Mouse (Mus musculus) stomach, embryonic 14.5 days (tissue): Measurements from ENCODE around the gene Gramd4. TPM values are rescaled to one million over a fixed set of nuclear protein-coding genes. Genes with fewer than 3 reads are reported as not detected.

Experiments
- ATAC-seq: fragments of 200-750 bp; cut with Nextera tagmentation; 2 replicates; pipeline ENCODE4 v1.8.0; 2017; ENCODE audit warnings: low read depth, moderate TSS enrichment; ENCODE audit not compliant: insufficient number of reproducible peaks, insufficient read depth, low FRiP score
- H3K27ac ChIP-seq: fragments of 300-500 bp; sonication (generic); 2 replicates; pipeline ENCODE4 v1.5.1; 2014; ENCODE audit warnings: mild to moderate bottlenecking, low read length, moderate library complexity, mixed read lengths
- H3K27me3 ChIP-seq: fragments of 300-500 bp; sonication (generic); 2 replicates; pipeline ENCODE4 v1.6.1; 2014; ENCODE audit warnings: low read length, control low read depth, mixed read lengths; ENCODE audit not compliant: control insufficient read depth, insufficient read depth
- H3K36me3 ChIP-seq: fragments of 300-500 bp; sonication (generic); 2 replicates; pipeline ENCODE4 v1.6.1; 2014; ENCODE audit warnings: mild to moderate bottlenecking, control low read depth, low read length, moderate library complexity, mixed read lengths; ENCODE audit not compliant: control insufficient read depth, insufficient read depth
- H3K4me1 ChIP-seq: fragments of 300-500 bp; sonication (generic); 2 replicates; pipeline ENCODE4 v1.6.1; 2014; ENCODE audit warnings: low read length, control low read depth, mixed read lengths; ENCODE audit not compliant: control insufficient read depth, insufficient read depth
- H3K4me2 ChIP-seq: fragments of 300-500 bp; sonication (generic); replicated peaks from 2 replicates; pipeline ENCODE4 v1.6.1; 2014; ENCODE audit warnings: low read depth, low read length, control low read depth
- H3K4me3 ChIP-seq: fragments of 300-500 bp; sonication (generic); 2 replicates; pipeline ENCODE4 v1.5.1; 2014; ENCODE audit warnings: low read depth, low read length, control low read depth
- H3K9ac ChIP-seq: fragments of 300-500 bp; sonication (generic); replicated peaks from 2 replicates; pipeline ENCODE4 v1.6.1; 2014; ENCODE audit warnings: low read depth, mild to moderate bottlenecking, control low read depth, low read length, moderate library complexity, mixed read lengths
- H3K9me3 ChIP-seq: fragments of 300-500 bp; sonication (generic); 2 replicates; pipeline ENCODE4 v1.6.1; 2016; ENCODE audit warnings: low read depth, low read length, control low read depth; ENCODE audit not compliant: control insufficient read depth
- WGBS: fragments of 180-500 bp; shearing (Covaris S2); extraction: QIAGEN DNeasy Blood & Tissue Kit; methylation state at CpG from one replicate; pipeline ENCODE4 v1.1.7; 2014; 5-methylcytosine and 5-hydroxymethylcytosine counted together
- polyA plus RNA-seq: library from polyadenylated mRNA; unstranded; fragments of >200 nt; fragmentation: Nextera tagmentation; extraction: Ambion mirVana; gene quantifications from 2 replicates; pipeline ENCODE4 v1.2.1, GENCODE M21; 2014

Gene Gramd4
- polyA plus RNA-seq, 1 experiment from 2014 or later = 7.2 TPM

GRCm38 (mm10) chr15:86061221-86061620 is 3.7 kb downstream of the Gramd4 start:
- H3K4me1 ChIP-seq = peaks cover 31% of the 10 kb centered on the region
- no peaks in the 10 kb centered on the region for H3K36me3 ChIP-seq
- no peaks in the 10 kb centered on the region for H3K9me3 ChIP-seq
- H3K4me2 ChIP-seq = no peak overlapping the region
- no peak overlapping the region for H3K4me3 ChIP-seq
- H3K27ac ChIP-seq = no peak overlapping the region; the same call in 1 of the 2 replicates
- 88% methylated on average over 7 of the region's 7 CpGs for WGBS
- no peaks in the 10 kb centered on the region for H3K27me3 ChIP-seq
- no peak overlapping the region for H3K9ac ChIP-seq
- no peak for ATAC-seq

GRCm38 (mm10) chr15:86061848-86062481 is 4.5 kb downstream of the Gramd4 start:
- Histone ChIP-seq H3K9ac (no peak overlapping the region), H3K4me1 (peaks cover 37% of the 10 kb centered on the region), H3K9me3 (no peaks in the 10 kb centered on the region), H3K27me3 (no peaks in the 10 kb centered on the region), H3K4me2 (no peak overlapping the region), H3K36me3 (no peaks in the 10 kb centered on the region), H3K4me3 (no peak overlapping the region), H3K27ac (0 out of 2 replicates have a peak overlapping the region, but pooled peaks have one; percentile 21)
- ATAC-seq = no peak
- 48% methylated on average over 6 of the region's 6 CpGs for WGBS

GRCm38 (mm10) chr15:86064191-86064849 is 6.8 kb downstream of the Gramd4 start:
- no peaks in the 10 kb centered on the region for H3K36me3 ChIP-seq
- H3K4me1 ChIP-seq = peaks cover 52% of the 10 kb centered on the region
- no peak overlapping the region for H3K4me3 ChIP-seq
- H3K27ac ChIP-seq = no peak overlapping the region
- no peaks in the 10 kb centered on the region for H3K9me3 ChIP-seq
- H3K9ac ChIP-seq = no peak overlapping the region
- H3K27me3 ChIP-seq = no peaks in the 10 kb centered on the region
- H3K4me2 ChIP-seq = no peak overlapping the region
- 86% methylated on average over 8 of the region's 8 CpGs for WGBS
- no peak for ATAC-seq

GRCm38 (mm10) chr15:86064850-86065229 is 7.3 kb downstream of the Gramd4 start:
- ATAC-seq = no peak
- Histone ChIP-seq H3K9me3 (no peaks in the 10 kb centered on the region), H3K4me2 (no peak overlapping the region), H3K36me3 (no peaks in the 10 kb centered on the region), H3K4me1 (peaks cover 50% of the 10 kb centered on the region), H3K27me3 (no peaks in the 10 kb centered on the region), H3K9ac (no peak overlapping the region), H3K4me3 (no peak overlapping the region), H3K27ac (no peak overlapping the region)
- 85% methylated on average over 3 of the region's 3 CpGs for WGBS

- ATAC-seq = no peak
- H3K4me2 ChIP-seq = no peak overlapping the region
- no peak overlapping the region for H3K4me3 ChIP-seq
- peaks cover 44% of the 10 kb centered on the region for H3K4me1 ChIP-seq
- H3K9me3 ChIP-seq = no peaks in the 10 kb centered on the region
- no peaks in the 10 kb centered on the region for H3K27me3 ChIP-seq
- H3K9ac ChIP-seq = no peak overlapping the region
- H3K36me3 ChIP-seq = no peaks in the 10 kb centered on the region
- 80% methylated on average over 4 of the region's 4 CpGs for WGBS
- H3K27ac ChIP-seq = no peak overlapping the region
Observed at GRCm38 (mm10) chr15:86065367-86065766, 7.9 kb downstream of the Gramd4 start.

GRCm38 (mm10) chr15:86066836-86067580 is 9.5 kb downstream of the Gramd4 start:
- Histone ChIP-seq H3K4me3 (no peak overlapping the region), H3K9ac (no peak overlapping the region), H3K4me1 (peaks cover 31% of the 10 kb centered on the region), H3K27ac (peak overlapping the region; percentile 52), H3K9me3 (no peaks in the 10 kb centered on the region), H3K27me3 (no peaks in the 10 kb centered on the region), H3K4me2 (no peak overlapping the region), H3K36me3 (no peaks in the 10 kb centered on the region)
- ATAC-seq = no peak
- WGBS = 44% methylated on average over 14 of the region's 14 CpGs

- H3K27me3 ChIP-seq = no peaks in the 10 kb centered on the region
- H3K4me1 ChIP-seq = peaks cover 30% of the 10 kb centered on the region
- H3K4me2 ChIP-seq = 0 out of 2 replicates have a peak overlapping the region, but pooled peaks have one; percentile 10
- ATAC-seq = peak; percentile 50; the same call in 1 of the 2 replicates
- H3K9me3 ChIP-seq = no peaks in the 10 kb centered on the region
- WGBS = 38% methylated on average over 6 of the region's 6 CpGs
- no peak overlapping the region for H3K4me3 ChIP-seq
- H3K9ac ChIP-seq = no peak overlapping the region
- peak overlapping the region; percentile 52; the same call in 1 of the 2 replicates for H3K27ac ChIP-seq
- H3K36me3 ChIP-seq = no peaks in the 10 kb centered on the region
Observed at GRCm38 (mm10) chr15:86067581-86067910, 10.1 kb downstream of the Gramd4 start.

GRCm38 (mm10) chr15:86067941-86068495 is 10.5 kb downstream of the Gramd4 start:
- WGBS = 52% methylated on average over 4 of the region's 4 CpGs
- Histone ChIP-seq H3K4me3 (no peak overlapping the region), H3K9ac (no peak overlapping the region), H3K4me1 (peaks cover 30% of the 10 kb centered on the region), H3K27ac (peak overlapping the region; percentile 52; the same call in 1 of the 2 replicates), H3K9me3 (no peaks in the 10 kb centered on the region), H3K27me3 (no peaks in the 10 kb centered on the region), H3K36me3 (no peaks in the 10 kb centered on the region), H3K4me2 (0 out of 2 replicates have a peak overlapping the region, but pooled peaks have one; percentile 10)
- ATAC-seq = no peak; the same call in 1 of the 2 replicates
